Mouse (Mus musculus) forebrain, embryonic 10.5 days (tissue): ENCODE measurements around the gene Hist1h3e. TPM values are rescaled to one million over a fixed set of nuclear protein-coding genes. Genes with fewer than 3 reads are reported as not detected.
A peak's percentile ranks its signal among the peaks of the same experiment; 100 is the strongest.
"Not testable (repeated sequence)": the region's sequence is repeated elsewhere in the genome, so short reads cannot be mapped to it uniquely, and the experiment has no call there.

Source experiments
- DNase-seq: peaks from one replicate; pipeline ENCODE4 v3.0.0-alpha.2; 2017; ENCODE audit warnings: low spot score; ENCODE audit errors: extremely low spot score
- H3K27ac ChIP-seq: fragments of 300-500 bp; sonication (generic); 2 replicates; pipeline ENCODE4 v1.5.1; 2016; ENCODE audit warnings: mild to moderate bottlenecking
- H3K27me3 ChIP-seq: fragments of 300-500 bp; sonication (generic); 2 replicates; pipeline ENCODE4 v1.6.1; 2016; ENCODE audit warnings: mild to moderate bottlenecking; ENCODE audit not compliant: poor library complexity, severe bottlenecking
- H3K36me3 ChIP-seq: fragments of 300-500 bp; sonication (generic); replicated peaks from 2 replicates; pipeline ENCODE4 v1.6.1; 2016; ENCODE audit warnings: mild to moderate bottlenecking, moderate library complexity
- H3K4me1 ChIP-seq: fragments of 300-500 bp; sonication (generic); 2 replicates; pipeline ENCODE4 v1.6.1; 2016
- H3K4me3 ChIP-seq: fragments of 300-500 bp; sonication (generic); 2 replicates; pipeline ENCODE4 v1.5.1; 2016; ENCODE audit warnings: mild to moderate bottlenecking, moderate library complexity
- H3K9me3 ChIP-seq: fragments of 300-500 bp; sonication (generic); 2 replicates; pipeline ENCODE4 v1.6.1; 2016; ENCODE audit warnings: mild to moderate bottlenecking, moderate library complexity
- WGBS: fragments of 180-500 bp; shearing (Covaris S2); methylation state at CpG from one replicate; pipeline ENCODE4 v1.1.7; 2016; 5-methylcytosine and 5-hydroxymethylcytosine counted together
- polyA plus RNA-seq: library from polyadenylated mRNA; unstranded; fragments of >200 nt; fragmentation: Nextera tagmentation; extraction: Ambion mirVana; gene quantifications from 2 replicates; pipeline ENCODE4 v1.2.1, GENCODE M21; 2016

Gene Hist1h3e
- polyA plus RNA-seq, 1 experiment from 2014 or later, result 6.1 TPM

GRCm38 (mm10) chr13:23592614-23593013 lies 30.4 kb upstream of the Hist1h3e start:
- WGBS, result 89% methylated on average over 7 of the region's 7 CpGs
- Histone ChIP-seq H3K27ac (0 out of 2 replicates have a peak overlapping the region, but pooled peaks have one; percentile 27), H3K4me1 (no peaks in the 10 kb centered on the region), H3K27me3 (no peaks in the 10 kb centered on the region), H3K9me3 (no peaks in the 10 kb centered on the region), H3K36me3 (no peaks in the 10 kb centered on the region), H3K4me3 (no peak overlapping the region)
- no peak for DNase-seq

GRCm38 (mm10) chr13:23591886-23592285 lies 29.7 kb upstream of the Hist1h3e start:
- H3K36me3 ChIP-seq, DNase-seq, H3K9me3 ChIP-seq, H3K27me3 ChIP-seq, H3K27ac ChIP-seq, H3K4me1 ChIP-seq, H3K4me3 ChIP-seq: not testable (repeated sequence)
- WGBS, result 94% methylated on average over 7 of the region's 7 CpGs

GRCm38 (mm10) chr13:23591206-23591605 lies 29.0 kb upstream of the Hist1h3e start:
- Histone ChIP-seq H3K9me3 (no peaks in the 10 kb centered on the region), H3K36me3 (no peaks in the 10 kb centered on the region), H3K27me3 (no peaks in the 10 kb centered on the region), H3K4me1 (peaks cover 10% of the 10 kb centered on the region), H3K4me3 (no peak overlapping the region), H3K27ac (no peak overlapping the region)
- no peak for DNase-seq
- WGBS, result 94% methylated on average over 7 of the region's 7 CpGs

- DNase-seq, result no peak
- Histone ChIP-seq H3K9me3 (no peaks in the 10 kb centered on the region), H3K4me3 (peak overlapping the region; percentile 55), H3K27ac (peak overlapping the region; percentile 94), H3K27me3 (no peaks in the 10 kb centered on the region), H3K36me3 (no peaks in the 10 kb centered on the region), H3K4me1 (peaks cover 44% of the 10 kb centered on the region)
- 7% methylated on average over 1 of the region's 1 CpGs for WGBS
These were observed 24.7 kb upstream of the Hist1h3e start for GRCm38 (mm10) chr13:23586940-23587225.

- Histone ChIP-seq H3K36me3 (no peaks in the 10 kb centered on the region), H3K9me3 (no peaks in the 10 kb centered on the region), H3K4me3 (peak overlapping the region; percentile 55), H3K27me3 (no peaks in the 10 kb centered on the region), H3K4me1 (peaks cover 45% of the 10 kb centered on the region), H3K27ac (peak overlapping the region; percentile 94)
- 1% methylated on average over 22 of the region's 22 CpGs for WGBS
- DNase-seq, result peak; percentile 46
These were observed 24.1 kb upstream of the Hist1h3e start for GRCm38 (mm10) chr13:23586099-23586939.

GRCm38 (mm10) chr13:23585442-23586098 lies 23.4 kb upstream of the Hist1h3e start:
- Histone ChIP-seq H3K4me3 (peak overlapping the region; percentile 55), H3K27ac (peak overlapping the region; percentile 94), H3K4me1 (peaks cover 52% of the 10 kb centered on the region)
- H3K9me3 ChIP-seq, H3K36me3 ChIP-seq, H3K27me3 ChIP-seq: not testable (repeated sequence)
- under 1% methylated on average over 30 of the region's 36 CpGs for WGBS
- DNase-seq, result peak; percentile 80

GRCm38 (mm10) chr13:23585029-23585441 lies 22.9 kb upstream of the Hist1h3e start:
- Histone ChIP-seq H3K27ac (peak overlapping the region; percentile 94), H3K27me3 (no peaks in the 10 kb centered on the region), H3K4me3 (peak overlapping the region; percentile 55), H3K4me1 (peaks cover 57% of the 10 kb centered on the region), H3K36me3 (no peaks in the 10 kb centered on the region), H3K9me3 (no peaks in the 10 kb centered on the region)
- DNase-seq, result peak; percentile 78
- under 1% methylated on average over 21 of the region's 21 CpGs for WGBS

- H3K27ac ChIP-seq, result peak overlapping the region; percentile 94
- DNase-seq, result peak; percentile 25
- no peaks in the 10 kb centered on the region for H3K36me3 ChIP-seq
- peaks cover 57% of the 10 kb centered on the region for H3K4me1 ChIP-seq
- H3K9me3 ChIP-seq, result no peaks in the 10 kb centered on the region
- H3K27me3 ChIP-seq, result no peaks in the 10 kb centered on the region
- H3K4me3 ChIP-seq, result peak overlapping the region; percentile 55
These were observed 22.2 kb upstream of the Hist1h3e start for GRCm38 (mm10) chr13:23584331-23584730.

GRCm38 (mm10) chr13:23583387-23584068 lies 21.4 kb upstream of the Hist1h3e start:
- peaks cover 57% of the 10 kb centered on the region for H3K4me1 ChIP-seq
- no peaks in the 10 kb centered on the region for H3K36me3 ChIP-seq
- H3K4me3 ChIP-seq, result peak overlapping the region; percentile 61
- DNase-seq, result peak; percentile 30
- no peaks in the 10 kb centered on the region for H3K9me3 ChIP-seq
- peak overlapping the region; percentile 94 for H3K27ac ChIP-seq
- H3K27me3 ChIP-seq, result no peaks in the 10 kb centered on the region

- no peaks in the 10 kb centered on the region for H3K27me3 ChIP-seq
- H3K4me3 ChIP-seq, result peak overlapping the region; percentile 61
- H3K27ac ChIP-seq, result peak overlapping the region; percentile 94
- peaks cover 58% of the 10 kb centered on the region for H3K4me1 ChIP-seq
- H3K9me3 ChIP-seq, result no peaks in the 10 kb centered on the region
- 6% methylated on average over 6 of the region's 6 CpGs for WGBS
- H3K36me3 ChIP-seq, result no peaks in the 10 kb centered on the region
- peak; percentile 31 for DNase-seq
These were observed 20.3 kb upstream of the Hist1h3e start for GRCm38 (mm10) chr13:23582219-23583056.

GRCm38 (mm10) chr13:23581408-23582218 lies 19.4 kb upstream of the Hist1h3e start, which contains the start of gene Hist1h4d:
TSS of gene Hist1h4d (plus strand) at chr13:23581598.
- Histone ChIP-seq H3K4me3 (peak within 1 kb of the TSS; percentile 61), H3K4me1 (peaks cover 60% of the 10 kb centered on the region)
- under 1% methylated on average over 43 of the region's 43 CpGs for WGBS

More at GRCm38 (mm10) chr13:23581408-23582218, 19.4 kb upstream of the Hist1h3e start, which contains the start of gene Hist1h4d:
- Histone ChIP-seq H3K27me3 (no peaks in the 10 kb centered on the region), H3K27ac (peak within 1 kb of the TSS; percentile 94), H3K36me3 (no peaks in the 10 kb centered on the region), H3K9me3 (no peaks in the 10 kb centered on the region)
- peak; percentile 95 for DNase-seq
